Mouse (Mus musculus) lung, postnatal 25 days (tissue): Measurements from ENCODE around the gene Elf5.
A peak's percentile ranks its signal among the peaks of the same experiment; 100 is the strongest.

Experiments used
- DNase-seq: peaks from one replicate; pipeline ENCODE4 v3.0.0; 2022; ENCODE audit warnings: low spot score

The Elf5 gene

GRCm38 (mm10) chr2:103476657-103477056 lies 65.2 kb downstream of the Elf5 start:
- no peak for DNase-seq

DNA sequence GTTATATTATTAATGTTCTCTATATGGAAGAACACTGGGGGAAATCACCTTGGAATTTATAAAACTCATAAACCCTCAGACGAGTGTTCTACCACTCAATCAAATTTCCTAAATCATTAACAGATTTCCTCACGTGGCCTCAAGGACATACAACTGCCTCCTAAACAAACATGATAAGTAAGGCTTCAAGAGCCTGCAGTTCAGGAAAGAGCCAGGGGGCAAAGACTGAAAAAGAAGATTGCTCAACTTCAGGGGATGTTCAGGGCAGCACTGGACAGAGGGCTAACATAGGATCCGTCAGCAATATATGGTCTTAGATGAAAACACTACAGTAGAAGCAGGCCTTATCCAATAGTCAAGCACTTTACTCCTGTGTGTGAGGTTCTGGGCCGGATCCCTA lies 66.0 kb downstream of the Elf5 start:
- DNase-seq: peak; percentile 55

DNA sequence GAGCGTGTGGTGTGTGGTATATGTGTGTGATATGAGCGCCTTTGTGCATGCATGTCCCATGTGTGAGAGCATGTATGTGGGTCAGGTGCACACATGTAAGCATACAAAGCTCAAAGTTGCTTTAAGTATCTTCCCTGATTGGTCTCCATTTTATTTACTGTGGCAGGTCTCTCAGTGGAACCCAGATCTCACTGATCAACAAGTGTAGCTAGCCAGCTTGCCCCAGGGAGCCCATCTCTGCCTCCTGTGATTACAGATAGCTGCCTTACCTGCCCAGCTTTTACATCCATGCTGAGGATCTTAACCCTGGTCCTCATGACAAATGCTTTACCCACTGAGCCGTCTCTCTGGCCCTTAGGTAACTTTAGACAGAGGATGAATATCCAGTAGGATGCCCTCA lies 66.8 kb downstream of the Elf5 start:
- DNase-seq: no peak

GRCm38 (mm10) chr2:103480240-103480639 lies 68.8 kb downstream of the Elf5 start:
- DNase-seq: no peak

- DNase-seq: no peak
Measured at GRCm38 (mm10) chr2:103480871-103481270, 69.4 kb downstream of the Elf5 start.

- no peak for DNase-seq
Measured at GRCm38 (mm10) chr2:103481314-103482231, 70.1 kb downstream of the Elf5 start.

DNA sequence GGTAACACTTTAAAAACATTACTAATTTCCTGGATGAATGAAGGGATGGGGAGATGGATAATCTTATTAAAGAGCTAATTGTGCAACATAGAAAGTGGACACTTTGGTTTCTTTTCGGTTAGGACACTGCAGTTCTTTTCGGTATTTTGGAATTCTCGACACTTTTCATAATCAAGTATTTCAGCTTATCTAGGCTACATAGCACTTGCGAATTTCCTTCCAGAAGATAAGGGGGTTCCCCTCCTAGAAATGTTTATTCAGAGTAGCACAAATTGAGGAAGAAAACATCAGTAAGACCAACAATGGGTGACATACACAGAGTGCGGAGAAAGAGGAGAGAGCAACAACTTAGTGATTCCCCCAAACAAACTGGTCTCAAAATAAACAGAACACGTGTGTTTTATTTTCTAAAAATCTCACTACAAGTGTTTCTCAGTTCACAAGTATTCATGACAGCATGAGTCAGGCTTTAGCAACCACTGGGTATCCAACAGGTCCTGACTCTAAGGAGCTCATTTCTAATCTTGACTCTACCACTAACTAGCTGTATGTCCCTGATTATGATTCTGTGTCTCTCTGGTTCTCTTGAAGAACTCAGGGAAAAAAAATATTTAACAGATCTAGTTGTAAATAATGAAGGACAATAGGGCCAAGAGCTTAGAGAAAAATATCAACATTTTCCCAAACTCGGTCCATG lies 71.9 kb downstream of the Elf5 start:
- no peak for DNase-seq

- DNase-seq: no peak
Measured at GRCm38 (mm10) chr2:103483986-103484520, 72.6 kb downstream of the Elf5 start.

- peak; percentile 98 for DNase-seq
Measured at GRCm38 (mm10) chr2:103484617-103485401, 73.3 kb downstream of the Elf5 start, which contains the start of gene Cat. TSS of gene Cat (minus strand) at chr2:103485160.

DNA sequence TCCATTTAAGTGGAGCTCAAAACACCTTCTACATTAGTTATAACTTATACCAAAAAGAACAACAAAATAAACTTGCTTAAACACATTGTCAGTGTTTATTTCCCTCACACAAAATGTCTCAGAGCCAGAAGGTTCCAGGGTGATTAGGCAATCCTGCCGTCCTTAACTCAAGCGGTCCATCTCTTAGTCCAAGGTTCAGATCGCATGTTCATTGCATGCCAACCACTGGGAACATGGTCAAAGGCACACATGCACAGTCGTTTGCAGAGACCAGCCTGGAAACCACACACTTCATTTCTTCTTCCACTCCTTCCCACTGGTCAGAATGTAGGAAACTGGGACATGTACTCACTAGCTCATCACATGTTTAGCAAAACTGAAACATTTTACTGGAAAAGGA lies 81.0 kb downstream of the Elf5 start:
- DNase-seq: no peak

- DNase-seq: no peak
Measured at GRCm38 (mm10) chr2:103493827-103494226, 82.3 kb downstream of the Elf5 start.

GRCm38 (mm10) chr2:103495633-103496418 lies 84.3 kb downstream of the Elf5 start:
- DNase-seq: no peak
